Mouse (Mus musculus) C2C12 (cell line): ENCODE measurements around the gene Gm20481. TPM values are rescaled to one million over a fixed set of nuclear protein-coding genes. Genes with fewer than 3 reads are reported as not detected.
"Not testable (repeated sequence)": the region's sequence is repeated elsewhere in the genome, so short reads cannot be mapped to it uniquely, and the experiment has no call there.

ENCODE experiments used
- H3K27me3 ChIP-seq: one replicate; pipeline ENCODE4 v1.6.1; 2011; ENCODE audit not compliant: control insufficient read depth, insufficient read depth, insufficient read length
- H3K36me3 ChIP-seq: one replicate; pipeline ENCODE4 v1.6.1; 2011; ENCODE audit not compliant: control insufficient read depth, insufficient read depth
- H3K4me3 ChIP-seq: one replicate; pipeline ENCODE4 v1.5.1; 2011; ENCODE audit warnings: mild to moderate bottlenecking, control low read depth; ENCODE audit not compliant: poor library complexity, insufficient read depth, severe bottlenecking
- H3K79me2 ChIP-seq: one replicate; pipeline ENCODE4 v1.6.1; 2011; ENCODE audit not compliant: control insufficient read depth, insufficient read depth
- H3K79me3 ChIP-seq: one replicate; pipeline ENCODE4 v1.6.1; 2011; ENCODE audit warnings: low read depth, control low read depth
- H3ac ChIP-seq: one replicate; pipeline ENCODE3; 2011; ENCODE audit warnings: low read depth; ENCODE audit not compliant: control insufficient read depth, insufficient read length
- CEBPB ChIP-seq: IDR thresholded peaks from one replicate; pipeline ENCODE4 v1.6.1; 2011; ENCODE audit warnings: low read depth, mild to moderate bottlenecking, control low read depth, moderate library complexity
- CTCF ChIP-seq: IDR thresholded peaks from one replicate; pipeline ENCODE4 v1.5.1; 2011; ENCODE audit not compliant: control insufficient read depth, insufficient read depth, insufficient read length
- FOSL1 ChIP-seq: IDR thresholded peaks from one replicate; pipeline ENCODE4 v1.8.0; 2011; ENCODE audit warnings: mild to moderate bottlenecking, low read length; ENCODE audit not compliant: poor library complexity, insufficient read depth, severe bottlenecking
- MAX ChIP-seq: IDR thresholded peaks from one replicate; pipeline ENCODE4 v1.6.1; 2011; ENCODE audit warnings: mild to moderate bottlenecking, control low read depth
- MYOD1 ChIP-seq: IDR thresholded peaks from one replicate; pipeline ENCODE4 v1.6.1; 2011; ENCODE audit warnings: low read depth; ENCODE audit not compliant: control insufficient read depth, insufficient read length
- MYOG ChIP-seq: IDR thresholded peaks from one replicate; pipeline ENCODE4 v1.6.1; 2011; ENCODE audit not compliant: control insufficient read depth, insufficient read length; ENCODE audit errors: extremely low read depth
- USF1 ChIP-seq: IDR thresholded peaks from one replicate; pipeline ENCODE4 v1.6.1; 2011; ENCODE audit warnings: low read depth, mild to moderate bottlenecking, control low read depth, moderate library complexity
- polyA plus RNA-seq: library from polyadenylated mRNA; unstranded; fragments of >200 nt; fragmentation: generic; extraction: Trizol; gene quantifications from one replicate; pipeline ENCODE4 v1.2.1, GENCODE M21; 2012; ENCODE audit warnings: missing spikeins

Gene Gm20481
- polyA plus RNA-seq, 1 experiment = not detected

DNA sequence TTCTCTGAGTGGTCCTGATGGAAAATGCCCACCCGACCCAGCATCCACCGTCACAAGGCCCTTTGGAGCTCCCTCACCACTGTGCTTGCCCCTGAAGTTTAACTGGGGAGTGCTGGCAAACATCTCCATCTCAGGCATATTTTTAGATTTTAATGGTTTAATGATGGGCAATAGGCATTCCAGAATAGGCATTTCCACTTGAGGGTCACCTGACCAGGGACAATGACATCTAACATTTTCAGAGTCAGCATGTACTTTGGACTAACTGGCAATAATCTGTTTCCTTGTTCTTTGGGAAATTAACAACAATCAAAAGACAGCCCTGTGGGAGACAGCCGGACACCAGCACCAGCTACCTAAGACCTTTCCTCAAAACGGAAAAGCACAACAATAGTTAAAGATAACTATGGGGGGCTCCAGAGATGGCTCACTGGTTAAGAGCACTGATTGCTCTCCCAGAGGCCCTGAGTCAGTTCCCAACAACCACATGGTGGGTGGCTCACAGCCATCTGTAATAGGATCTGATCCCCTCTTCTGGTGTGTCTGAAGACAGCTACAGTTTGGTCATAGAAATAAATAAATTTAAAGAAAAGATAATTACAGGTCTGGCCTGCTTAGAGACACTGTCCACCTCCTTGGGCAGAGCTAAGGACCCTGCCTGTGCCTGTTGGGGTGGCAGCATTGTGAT lies 26.4 kb upstream of the Gm20481 start:
- H3K79me3 ChIP-seq = no peaks in the 10 kb centered on the region

DNA sequence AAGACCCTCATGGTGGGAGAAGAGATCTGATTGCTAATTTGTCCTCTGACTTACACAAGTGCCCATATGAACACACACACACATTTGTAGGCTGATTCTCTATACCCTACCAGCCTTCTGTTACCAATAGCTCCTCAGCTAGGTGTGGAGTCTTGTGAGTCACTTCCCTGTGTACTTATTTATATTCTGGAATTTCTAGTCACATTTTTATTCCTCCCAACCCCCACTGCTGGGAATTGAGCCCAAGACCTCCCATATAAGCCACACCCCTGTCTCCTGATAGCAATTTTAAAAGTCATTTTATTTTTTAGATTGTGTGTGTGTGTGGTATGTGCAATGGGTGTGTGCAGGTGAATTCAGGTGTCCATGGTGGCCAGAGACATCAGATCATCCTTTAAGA lies 25.4 kb upstream of the Gm20481 start:
- no peaks in the 10 kb centered on the region for H3K27me3 ChIP-seq
- no peak overlapping the region for H3ac ChIP-seq
- TF ChIP-seq CTCF = no peak
- TF ChIP-seq MAX = no peak
- TF ChIP-seq USF1 = no peak
- no peak for TF ChIP-seq MYOG
- TF ChIP-seq MYOD1 = no peak
- TF ChIP-seq FOSL1 = no peak
- TF ChIP-seq CEBPB = no peak
- peaks cover 2% of the 10 kb centered on the region for H3K36me3 ChIP-seq
- H3K79me2 ChIP-seq = no peaks in the 10 kb centered on the region
- H3K79me3 ChIP-seq = no peaks in the 10 kb centered on the region
- H3K4me3 ChIP-seq = no peak overlapping the region

More for the DNA sequence above, 26.4 kb upstream of the Gm20481 start:
- Histone ChIP-seq H3ac (peak overlapping the region; percentile 22), H3K4me3 (no peak overlapping the region), H3K36me3 (no peaks in the 10 kb centered on the region), H3K79me2 (no peaks in the 10 kb centered on the region), H3K27me3 (no peaks in the 10 kb centered on the region)
- TF ChIP-seq USF1 = peak; percentile 45
- TF ChIP-seq FOSL1 = no peak

DNA sequence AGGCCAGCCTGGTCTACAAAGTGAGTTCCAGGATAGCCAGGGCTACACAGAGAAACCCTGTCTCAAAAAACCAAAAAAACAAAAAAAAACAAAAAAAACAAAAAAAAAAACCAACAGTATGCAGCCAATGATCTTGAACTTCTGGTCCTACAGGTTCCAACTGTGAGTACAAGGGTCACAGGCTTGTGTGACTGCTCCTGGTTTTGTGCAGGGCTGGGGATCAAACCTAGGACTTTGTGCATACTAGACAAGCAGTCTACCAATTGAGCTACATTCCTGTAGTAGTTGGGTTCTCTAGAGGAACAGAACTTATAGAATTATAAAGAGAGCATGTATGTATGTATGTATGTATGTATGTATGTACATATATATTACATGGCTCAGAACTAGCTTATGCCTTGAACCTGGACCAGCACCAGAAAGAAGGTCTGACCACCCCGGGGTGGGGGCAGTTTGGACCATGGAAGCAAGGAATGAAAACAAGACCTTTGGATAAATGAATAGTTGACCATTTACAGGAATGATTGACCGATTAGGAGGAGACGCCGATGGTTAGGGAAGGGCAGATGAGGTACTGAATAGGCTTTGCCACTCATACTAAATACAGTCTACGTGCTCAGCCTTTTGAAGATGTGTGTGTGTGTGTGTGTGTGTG lies 23.1 kb upstream of the Gm20481 start:
- H3ac ChIP-seq = no peak overlapping the region
- peaks cover 22% of the 10 kb centered on the region for H3K79me2 ChIP-seq
- TF ChIP-seq FOSL1 (no peak), MYOD1 (no peak), MAX (no peak), CTCF (no peak), CEBPB (no peak)
- peaks cover 24% of the 10 kb centered on the region for H3K36me3 ChIP-seq
- H3K79me3 ChIP-seq = peaks cover 15% of the 10 kb centered on the region
- no peaks in the 10 kb centered on the region for H3K27me3 ChIP-seq
- no peak overlapping the region for H3K4me3 ChIP-seq

GRCm38 (mm10) chr17:34947606-34948005 lies 22.1 kb upstream of the Gm20481 start:
- TF ChIP-seq MYOD1 (no peak), CTCF (peak; percentile 3)
- H3ac ChIP-seq = no peak overlapping the region
- H3K4me3 ChIP-seq = no peak overlapping the region
- peaks cover 30% of the 10 kb centered on the region for H3K79me2 ChIP-seq
- no peaks in the 10 kb centered on the region for H3K27me3 ChIP-seq
- H3K36me3 ChIP-seq = peaks cover 28% of the 10 kb centered on the region
- H3K79me3 ChIP-seq = peaks cover 22% of the 10 kb centered on the region

DNA sequence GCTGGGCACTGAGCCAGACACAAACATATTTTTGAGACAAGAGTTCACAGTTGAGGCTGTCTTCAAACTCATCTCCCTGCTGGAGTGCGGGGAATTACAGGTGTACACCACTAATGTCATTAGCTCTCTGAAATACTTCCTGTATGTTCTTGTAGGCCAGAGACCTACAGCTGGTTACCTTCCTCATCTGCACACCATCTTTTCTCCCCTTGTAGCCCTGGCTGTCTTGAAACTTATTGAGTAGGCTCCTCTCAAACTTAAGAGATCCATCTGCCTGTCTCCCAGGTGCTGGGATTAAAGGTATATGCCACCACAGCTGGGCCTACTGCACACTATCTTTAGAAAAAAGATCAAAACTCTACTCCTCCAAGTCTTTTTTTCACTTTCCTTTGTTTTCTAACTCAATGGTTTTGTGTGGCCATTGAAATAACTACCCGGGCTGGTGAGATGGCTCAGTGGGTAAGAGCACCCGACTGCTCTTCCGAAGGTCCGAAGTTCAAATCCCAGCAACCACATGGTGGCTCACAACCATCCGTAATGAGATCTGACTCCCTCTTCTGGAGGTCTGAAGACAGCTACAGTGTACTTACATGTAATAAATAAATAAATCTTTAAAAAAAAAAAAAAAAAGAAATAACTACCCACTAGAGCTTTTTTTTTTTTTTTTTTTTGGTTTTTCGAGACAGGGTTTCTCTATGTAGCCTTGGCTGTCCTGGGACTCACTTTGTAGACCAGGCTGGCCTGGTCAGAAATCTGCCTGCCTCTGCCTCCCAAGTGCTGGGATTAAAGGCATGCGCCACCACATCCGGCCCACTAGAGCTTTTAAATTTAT lies 20.8 kb upstream of the Gm20481 start:
- Histone ChIP-seq H3K79me3 (peaks cover 22% of the 10 kb centered on the region), H3K79me2 (peaks cover 30% of the 10 kb centered on the region), H3K36me3 (peaks cover 28% of the 10 kb centered on the region)
- H3K4me3 ChIP-seq, H3K27me3 ChIP-seq, H3ac ChIP-seq: not testable (repeated sequence)

DNA sequence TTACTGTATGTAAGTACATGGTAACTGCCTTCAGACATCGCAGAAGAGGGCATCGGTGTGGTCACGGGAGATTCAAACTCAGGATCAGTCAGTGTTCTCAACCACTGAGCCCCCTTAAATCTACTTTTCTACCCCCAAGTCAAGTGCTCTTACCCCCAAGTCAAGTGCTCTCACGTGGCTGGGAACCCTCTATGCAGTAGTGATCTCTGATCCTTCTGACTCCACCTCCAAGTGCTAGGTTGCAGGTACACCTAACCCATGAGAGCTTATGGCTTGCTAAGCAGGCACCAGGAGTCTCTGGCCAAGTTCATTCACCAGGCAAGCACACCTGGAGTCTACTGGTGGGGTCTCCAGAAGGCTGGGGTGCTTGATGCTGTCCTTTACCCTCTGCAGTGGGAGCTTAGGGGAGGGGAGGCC lies 20.2 kb upstream of the Gm20481 start:
- Histone ChIP-seq H3K36me3 (peaks cover 28% of the 10 kb centered on the region), H3K27me3 (no peaks in the 10 kb centered on the region), H3K4me3 (no peak overlapping the region), H3ac (peak overlapping the region; percentile 71), H3K79me3 (peaks cover 22% of the 10 kb centered on the region), H3K79me2 (peaks cover 30% of the 10 kb centered on the region)
- TF ChIP-seq MYOG (no peak), FOSL1 (no peak), MYOD1 (no peak), MAX (no peak), CEBPB (no peak), USF1 (no peak), CTCF (no peak)
